Mouse (Mus musculus): Measurements from ENCODE around the gene Olfr844. TPM values are rescaled to one million over a fixed set of nuclear protein-coding genes. Genes with fewer than 3 reads are reported as not detected.

Olfr844 gene
- not detected in 2 replicates for total RNA-seq (2014; rRNA removed)
- polyA plus RNA-seq (2015; fragmentation: Nextera tagmentation; extraction: Ambion mirVana) = not detected in 2 replicates

GRCm38 (mm10) chr9:19316047-19316446 is at the start of gene Olfr844:
Olfr844 (plus strand) TSS chr9:19316347.
- H3K9me3 ChIP-seq (ENCODE audit: low read length) = 0 out of 2 replicates have a peak, but pooled peaks cover 9% of the 10 kb centered on the region
- H3K27ac ChIP-seq (ENCODE audit: low read depth, low read length) = no peak within 1 kb of the TSS
- no peak within 1 kb of the TSS for H3K4me2 ChIP-seq (ENCODE audit: low read depth)
- no peak for ATAC-seq
- H3K4me1 ChIP-seq (ENCODE audit: insufficient read depth) = no peaks in the 10 kb centered on the region
- H3K36me3 ChIP-seq (ENCODE audit: insufficient read depth) = no peaks in the 10 kb centered on the region
- no peak within 1 kb of the TSS for H3K9ac ChIP-seq
- H3K27me3 ChIP-seq (ENCODE audit: insufficient read depth, low read length) = no peaks in the 10 kb centered on the region
- H3K4me3 ChIP-seq (ENCODE audit: low read depth, low read length) = no peak within 1 kb of the TSS
- no peak for DNase-seq
- TF ChIP-seq CTCF (IDR thresholded peaks at IDR 0.05; ENCODE audit: low read depth) = no peak

- no peaks in the 10 kb centered on the region for H3K9me3 ChIP-seq (ENCODE audit: low read length)
- no peak within 1 kb of the TSS for H3K27ac ChIP-seq (ENCODE audit: low read depth, low read length)
- WGBS = 71% methylated on average over 1 of the region's 1 CpGs
- no peak within 1 kb of the TSS for H3K4me3 ChIP-seq (ENCODE audit: low read depth, low read length)
- H3K36me3 ChIP-seq (ENCODE audit: insufficient read depth) = no peaks in the 10 kb centered on the region
- H3K4me2 ChIP-seq (ENCODE audit: low read depth) = no peak within 1 kb of the TSS
- no peaks in the 10 kb centered on the region for H3K27me3 ChIP-seq (ENCODE audit: insufficient read depth, low read length)
- no peaks in the 10 kb centered on the region for H3K4me1 ChIP-seq (ENCODE audit: insufficient read depth)
- no peak for DNase-seq
- no peak within 1 kb of the TSS for H3K9ac ChIP-seq
- TF ChIP-seq CTCF (IDR thresholded peaks at IDR 0.05; ENCODE audit: low read depth) = no peak
- no peak for ATAC-seq
Measured at GRCm38 (mm10) chr9:19336157-19336556, 20.0 kb downstream of the Olfr844 start, which contains the start of gene Olfr845. Olfr845 (plus strand) TSS chr9:19336457.

DNA sequence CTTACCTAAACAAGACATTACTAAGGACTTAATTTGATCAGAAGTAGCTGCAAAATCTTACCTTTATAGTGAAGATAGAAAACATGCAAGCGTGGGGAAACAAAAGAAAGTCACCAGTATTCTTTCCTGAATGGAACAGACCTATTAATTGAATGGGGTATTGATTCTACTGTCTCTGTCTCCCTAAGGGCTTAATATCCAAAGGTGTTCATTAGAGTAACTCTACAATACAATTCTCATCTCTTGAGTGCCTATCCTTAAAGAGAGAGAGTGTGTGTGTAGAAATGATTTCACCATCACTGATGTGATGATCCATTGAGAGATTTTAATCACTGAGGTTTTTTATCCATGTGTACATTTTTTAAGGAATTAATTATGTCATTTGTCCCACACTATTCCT is 47.8 kb downstream of the Olfr844 start, which contains the start of gene Olfr846:
Gene Olfr846, minus strand, starts transcription at position 101 of the 400 bp plus-strand sequence.
- ATAC-seq = no peak
- H3K27ac ChIP-seq (ENCODE audit: low read depth, low read length) = no peak within 1 kb of the TSS
- TF ChIP-seq CTCF (IDR thresholded peaks at IDR 0.05; ENCODE audit: low read depth) = no peak
- peaks cover 4% of the 10 kb centered on the region; the same call in 1 of the 2 replicates for H3K9me3 ChIP-seq (ENCODE audit: low read length)
- WGBS = 40% methylated on average over 1 of the region's 1 CpGs
- no peak for DNase-seq
- H3K36me3 ChIP-seq (ENCODE audit: insufficient read depth) = no peaks in the 10 kb centered on the region
- H3K27me3 ChIP-seq (ENCODE audit: insufficient read depth, low read length) = no peaks in the 10 kb centered on the region
- H3K4me3 ChIP-seq (ENCODE audit: low read depth, low read length) = no peak within 1 kb of the TSS
- H3K4me1 ChIP-seq (ENCODE audit: insufficient read depth) = no peaks in the 10 kb centered on the region
- H3K4me2 ChIP-seq (ENCODE audit: low read depth) = no peak within 1 kb of the TSS
- H3K9ac ChIP-seq = no peak within 1 kb of the TSS

Other genes with a start within 250 kb of the Olfr844 start
- not detected in 2 replicates for gene Olfr836, start 196.0 kb upstream of the Olfr844 start, total RNA-seq (2014; rRNA removed)
- gene Olfr836, start 196.0 kb upstream of the Olfr844 start, polyA plus RNA-seq (2015; fragmentation: Nextera tagmentation; extraction: Ambion mirVana) = not detected in 2 replicates
- not detected in 2 replicates for gene Olfr837, start 180.0 kb upstream of the Olfr844 start, total RNA-seq (2014; rRNA removed)
- not detected in 2 replicates for gene Olfr837, start 180.0 kb upstream of the Olfr844 start, polyA plus RNA-seq (2015; fragmentation: Nextera tagmentation; extraction: Ambion mirVana)
- not detected in 2 replicates for gene Olfr839-ps1, start 139.0 kb upstream of the Olfr844 start, total RNA-seq (2014; rRNA removed)
- not detected in 2 replicates for gene Olfr839-ps1, start 139.0 kb upstream of the Olfr844 start, polyA plus RNA-seq (2015; fragmentation: Nextera tagmentation; extraction: Ambion mirVana)
- gene Olfr843, start 64.4 kb upstream of the Olfr844 start, total RNA-seq (2014; rRNA removed) = not detected in 2 replicates
- not detected in 2 replicates for gene Olfr843, start 64.4 kb upstream of the Olfr844 start, polyA plus RNA-seq (2015; fragmentation: Nextera tagmentation; extraction: Ambion mirVana)
- not detected in 2 replicates for gene Olfr845, start 20.1 kb downstream of the Olfr844 start, total RNA-seq (2014; rRNA removed)
- not detected in 2 replicates for gene Olfr845, start 20.1 kb downstream of the Olfr844 start, polyA plus RNA-seq (2015; fragmentation: Nextera tagmentation; extraction: Ambion mirVana)
- not detected in 2 replicates for gene Olfr846, start 47.7 kb downstream of the Olfr844 start, total RNA-seq (2014; rRNA removed)
- gene Olfr846, start 47.7 kb downstream of the Olfr844 start, polyA plus RNA-seq (2015; fragmentation: Nextera tagmentation; extraction: Ambion mirVana) = not detected in 2 replicates
- gene Olfr847, start 62.3 kb downstream of the Olfr844 start, total RNA-seq (2014; rRNA removed) = not detected in 2 replicates
- not detected in 2 replicates for gene Olfr847, start 62.3 kb downstream of the Olfr844 start, polyA plus RNA-seq (2015; fragmentation: Nextera tagmentation; extraction: Ambion mirVana)
- not detected in 2 replicates for gene Olfr849, start 123.9 kb downstream of the Olfr844 start, total RNA-seq (2014; rRNA removed)
- gene Olfr849, start 123.9 kb downstream of the Olfr844 start, polyA plus RNA-seq (2015; fragmentation: Nextera tagmentation; extraction: Ambion mirVana) = not detected in 2 replicates
- not detected in 2 replicates for gene Olfr850, start 161.9 kb downstream of the Olfr844 start, total RNA-seq (2014; rRNA removed)
- not detected in 2 replicates for gene Olfr850, start 161.9 kb downstream of the Olfr844 start, polyA plus RNA-seq (2015; fragmentation: Nextera tagmentation; extraction: Ambion mirVana)
- not detected in 2 replicates for gene Olfr851, start 176.9 kb downstream of the Olfr844 start, total RNA-seq (2014; rRNA removed)
- gene Olfr851, start 176.9 kb downstream of the Olfr844 start, polyA plus RNA-seq (2015; fragmentation: Nextera tagmentation; extraction: Ambion mirVana) = not detected in 2 replicates
- not detected in 2 replicates for gene Olfr853, start 224.7 kb downstream of the Olfr844 start, total RNA-seq (2014; rRNA removed)
- gene Olfr853, start 224.7 kb downstream of the Olfr844 start, polyA plus RNA-seq (2015; fragmentation: Nextera tagmentation; extraction: Ambion mirVana) = not detected in 2 replicates